Mouse (Mus musculus): ENCODE data around the gene Hes1.
A peak's percentile ranks its signal among the peaks of the same experiment; 100 is the strongest.

Gene Hes1

GRCm38 (mm10) chr16:30052271-30052670 is 11.9 kb upstream of the Hes1 start:
- no peak for DNase-seq

- DNase-seq, result no peak
Observed at GRCm38 (mm10) chr16:30052839-30053511, 11.2 kb upstream of the Hes1 start.

- DNase-seq, result no peak
Observed at GRCm38 (mm10) chr16:30054541-30054940, 9.6 kb upstream of the Hes1 start.

- no peak for DNase-seq
Observed at GRCm38 (mm10) chr16:30055361-30055889, 8.8 kb upstream of the Hes1 start.

GRCm38 (mm10) chr16:30055927-30056326 is 8.3 kb upstream of the Hes1 start:
- DNase-seq, result no peak

GRCm38 (mm10) chr16:30056906-30057305 is 7.3 kb upstream of the Hes1 start:
- no peak for DNase-seq

GRCm38 (mm10) chr16:30058974-30059717 is 5.0 kb upstream of the Hes1 start:
- DNase-seq, result no peak

GRCm38 (mm10) chr16:30060412-30060811 is 3.8 kb upstream of the Hes1 start:
- DNase-seq, result no peak

GRCm38 (mm10) chr16:30062242-30063030 is 1.7 kb upstream of the Hes1 start:
- no peak for DNase-seq

GRCm38 (mm10) chr16:30063121-30063881 is 883 bp upstream of the Hes1 start:
- peak; percentile 18 to 35 for DNase-seq

- no peak for DNase-seq
Observed at GRCm38 (mm10) chr16:30064613-30065012, 429 bp downstream of the Hes1 start.

GRCm38 (mm10) chr16:30065077-30065476 is 893 bp downstream of the Hes1 start:
- DNase-seq, result peak; percentile 50 to 62

GRCm38 (mm10) chr16:30065537-30066183 is 1.5 kb downstream of the Hes1 start:
- no peak for DNase-seq

GRCm38 (mm10) chr16:30066184-30066851 is 2.1 kb downstream of the Hes1 start:
- peak; percentile 30 to 36 for DNase-seq

GRCm38 (mm10) chr16:30066852-30067301 is 2.7 kb downstream of the Hes1 start:
- DNase-seq, result peak; percentile 84 to 85

- DNase-seq, result peak in 1 of 2 experiments; percentile 5
Observed at GRCm38 (mm10) chr16:30068041-30069020, 4.1 kb downstream of the Hes1 start.

GRCm38 (mm10) chr16:30069580-30069949 is 5.4 kb downstream of the Hes1 start:
- DNase-seq, result no peak

- DNase-seq, result peak; percentile 62 to 68
Observed at GRCm38 (mm10) chr16:30069950-30070770, 6.0 kb downstream of the Hes1 start.

GRCm38 (mm10) chr16:30070771-30071191 is 6.6 kb downstream of the Hes1 start:
- no peak for DNase-seq
